Mouse (Mus musculus) midbrain, postnatal 0 days (tissue): ENCODE data around the gene St3gal2. TPM values are rescaled to one million over a fixed set of nuclear protein-coding genes. Genes with fewer than 3 reads are reported as not detected.
"Not testable (repeated sequence)": the region's sequence is repeated elsewhere in the genome, so short reads cannot be mapped to it uniquely, and the experiment has no call there.

Source experiments
- ATAC-seq: fragments of 200-750 bp; cut with Nextera tagmentation; 2 replicates; pipeline ENCODE4 v1.8.0; 2017; ENCODE audit warnings: moderate number of reproducible peaks, mild to moderate bottlenecking, moderate TSS enrichment, moderate library complexity; ENCODE audit not compliant: low FRiP score
- DNase-seq: peaks from one replicate; pipeline ENCODE4 v3.0.0-alpha.2; 2015; ENCODE audit warnings: low spot score
- H3K27ac ChIP-seq: fragments of 300-500 bp; sonication (generic); 2 replicates; pipeline ENCODE4 v1.5.1; 2014; ENCODE audit warnings: low read depth, mild to moderate bottlenecking, low read length, mixed read lengths
- H3K27me3 ChIP-seq: fragments of 300-500 bp; sonication (generic); 2 replicates; pipeline ENCODE4 v1.6.1; 2014; ENCODE audit warnings: low read length, control low read depth, mixed read lengths; ENCODE audit not compliant: insufficient read depth
- H3K36me3 ChIP-seq: fragments of 300-500 bp; sonication (generic); 2 replicates; pipeline ENCODE4 v1.6.1; 2014; ENCODE audit warnings: low read length, control low read depth, mixed read lengths; ENCODE audit not compliant: insufficient read depth
- H3K4me1 ChIP-seq: fragments of 300-500 bp; sonication (generic); 2 replicates; pipeline ENCODE4 v1.6.1; 2014; ENCODE audit warnings: mild to moderate bottlenecking, control low read depth, antibody characterized with exemption, low read length, mixed read lengths; ENCODE audit not compliant: insufficient read depth
- H3K4me2 ChIP-seq: fragments of 300-500 bp; sonication (generic); 2 replicates; pipeline ENCODE4 v1.6.1; 2014; ENCODE audit warnings: low read depth, mild to moderate bottlenecking, low read length, mixed read lengths; ENCODE audit not compliant: poor library complexity, severe bottlenecking
- H3K4me3 ChIP-seq: fragments of 300-500 bp; sonication (generic); 2 replicates; pipeline ENCODE4 v1.5.1; 2014; ENCODE audit warnings: low read depth, mild to moderate bottlenecking, low read length, moderate library complexity
- H3K9ac ChIP-seq: fragments of 300-500 bp; sonication (generic); replicated peaks from 2 replicates; pipeline ENCODE4 v1.6.1; 2014; ENCODE audit warnings: mild to moderate bottlenecking, low read length, moderate library complexity, mixed read lengths; ENCODE audit not compliant: poor library complexity, severe bottlenecking
- H3K9me3 ChIP-seq: fragments of 300-500 bp; sonication (generic); 2 replicates; pipeline ENCODE4 v1.6.1; 2016; ENCODE audit warnings: low read length, control low read depth
- CTCF ChIP-seq: IDR thresholded peaks from 2 replicates; pipeline ENCODE4 v1.5.1; 2016; ENCODE audit warnings: antibody characterized with exemption, mild to moderate bottlenecking
- WGBS: fragments of 180-500 bp; shearing (Covaris S2); extraction: QIAGEN DNeasy Blood & Tissue Kit; methylation state at CpG from one replicate; pipeline ENCODE4 v1.1.7; 2014; 5-methylcytosine and 5-hydroxymethylcytosine counted together
- polyA plus RNA-seq: library from polyadenylated mRNA; unstranded; fragments of >200 nt; fragmentation: Nextera tagmentation; extraction: Ambion mirVana; gene quantifications from 2 replicates; pipeline ENCODE4 v1.2.1, GENCODE M21; 2015
- total RNA-seq: library from RNA; depleted of rRNA; stranded (reverse); fragments of >200 nt; gene quantifications from 2 replicates; pipeline ENCODE4 v1.2.3, GENCODE M21; 2014

Gene St3gal2
- total and polyA plus RNA-seq, 2 experiments from 2014 or later = 21.3 to 45.7 TPM

DNA sequence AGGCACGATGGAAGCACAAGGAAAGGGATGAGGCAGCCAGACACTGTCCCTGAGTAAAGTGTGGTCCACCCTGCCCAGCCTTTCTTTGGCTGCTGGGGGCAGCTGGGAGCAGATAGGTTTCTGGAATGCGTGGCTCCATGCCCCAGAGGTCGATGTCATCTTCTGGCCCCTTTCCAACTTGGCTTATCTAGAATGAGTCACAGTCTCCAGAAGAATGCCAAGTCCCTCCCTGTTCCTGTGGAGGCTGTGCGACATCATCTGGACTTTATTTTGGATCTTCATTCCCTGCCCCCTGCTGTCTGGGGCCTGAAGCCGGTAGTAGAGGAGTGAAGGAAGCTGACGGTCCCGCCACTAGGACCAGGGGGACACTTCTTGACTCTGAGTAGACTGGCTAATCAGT lies 45.9 kb downstream of the St3gal2 start:
- peaks cover 22% of the 10 kb centered on the region for H3K36me3 ChIP-seq
- WGBS = 57% methylated on average over 7 of the region's 7 CpGs

DNA sequence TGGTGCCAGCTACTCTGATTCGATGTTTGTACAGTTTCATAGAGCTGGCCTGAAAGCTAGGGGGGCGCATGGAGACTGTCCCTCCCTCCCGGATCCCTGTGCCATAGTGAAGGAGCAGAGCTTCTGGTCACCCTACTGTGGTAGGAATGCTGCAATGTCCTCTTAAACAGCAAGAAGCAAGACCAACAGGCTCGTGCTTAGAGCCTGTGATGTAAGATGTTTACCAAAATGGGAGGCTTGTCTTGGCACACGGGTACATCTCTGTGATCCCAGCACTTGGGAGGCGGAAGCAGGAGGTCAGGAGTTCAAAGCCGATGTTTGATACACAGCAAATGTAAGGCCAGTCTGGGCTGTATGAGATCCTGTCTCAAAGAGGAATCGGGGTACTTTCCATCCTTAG lies 46.9 kb downstream of the St3gal2 start:
- 90% methylated on average over 8 of the region's 8 CpGs for WGBS
- H3K36me3 ChIP-seq = peaks cover 22% of the 10 kb centered on the region
- no peaks in the 10 kb centered on the region for H3K9me3 ChIP-seq
- no peak for ATAC-seq
- no peak for TF ChIP-seq CTCF
- DNase-seq = no peak
- no peak overlapping the region for H3K4me2 ChIP-seq
- H3K27me3 ChIP-seq = no peaks in the 10 kb centered on the region
- no peak overlapping the region for H3K9ac ChIP-seq
- no peak overlapping the region for H3K4me3 ChIP-seq
- H3K4me1 ChIP-seq = peaks cover 5% of the 10 kb centered on the region; the same call in 1 of the 2 replicates
- H3K27ac ChIP-seq = no peak overlapping the region

More for the DNA sequence above, 45.9 kb downstream of the St3gal2 start:
- no peak overlapping the region for H3K27ac ChIP-seq
- H3K9ac ChIP-seq = no peak overlapping the region
- peak; percentile 76 for DNase-seq
- peaks cover 2% of the 10 kb centered on the region; the same call in 1 of the 2 replicates for H3K4me1 ChIP-seq
- 0 out of 2 replicates have a peak, but pooled peaks have one; percentile 6 for TF ChIP-seq CTCF
- H3K27me3 ChIP-seq = no peaks in the 10 kb centered on the region
- ATAC-seq = no peak
- H3K4me3 ChIP-seq = no peak overlapping the region
- H3K9me3 ChIP-seq = no peaks in the 10 kb centered on the region
- no peak overlapping the region for H3K4me2 ChIP-seq

DNA sequence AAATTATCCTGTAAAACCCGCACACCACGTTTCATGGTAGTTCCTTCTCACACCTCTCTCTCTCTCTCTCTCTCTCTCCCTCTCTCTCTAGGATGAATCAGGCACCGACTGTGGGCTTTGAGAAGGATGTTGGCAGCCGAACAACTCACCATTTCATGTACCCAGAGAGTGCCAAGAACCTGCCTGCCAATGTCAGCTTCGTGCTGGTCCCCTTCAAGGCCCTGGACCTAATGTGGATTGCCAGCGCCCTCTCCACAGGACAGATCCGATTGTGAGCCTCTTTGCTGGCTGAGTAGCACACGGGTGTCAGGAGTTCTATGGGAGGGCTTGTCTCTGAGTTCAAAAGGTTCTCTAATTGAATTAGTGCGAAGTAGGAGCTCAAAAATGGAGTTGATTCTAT lies 47.6 kb downstream of the St3gal2 start:
- Histone ChIP-seq H3K9me3 (no peaks in the 10 kb centered on the region), H3K4me2 (no peak overlapping the region), H3K9ac (no peak overlapping the region), H3K36me3 (peaks cover 17% of the 10 kb centered on the region), H3K4me3 (no peak overlapping the region), H3K4me1 (peaks cover 5% of the 10 kb centered on the region; the same call in 1 of the 2 replicates), H3K27ac (no peak overlapping the region), H3K27me3 (no peaks in the 10 kb centered on the region)
- WGBS = 76% methylated on average over 9 of the region's 9 CpGs
- ATAC-seq (no peak), DNase-seq (no peak)
- no peak for TF ChIP-seq CTCF

DNA sequence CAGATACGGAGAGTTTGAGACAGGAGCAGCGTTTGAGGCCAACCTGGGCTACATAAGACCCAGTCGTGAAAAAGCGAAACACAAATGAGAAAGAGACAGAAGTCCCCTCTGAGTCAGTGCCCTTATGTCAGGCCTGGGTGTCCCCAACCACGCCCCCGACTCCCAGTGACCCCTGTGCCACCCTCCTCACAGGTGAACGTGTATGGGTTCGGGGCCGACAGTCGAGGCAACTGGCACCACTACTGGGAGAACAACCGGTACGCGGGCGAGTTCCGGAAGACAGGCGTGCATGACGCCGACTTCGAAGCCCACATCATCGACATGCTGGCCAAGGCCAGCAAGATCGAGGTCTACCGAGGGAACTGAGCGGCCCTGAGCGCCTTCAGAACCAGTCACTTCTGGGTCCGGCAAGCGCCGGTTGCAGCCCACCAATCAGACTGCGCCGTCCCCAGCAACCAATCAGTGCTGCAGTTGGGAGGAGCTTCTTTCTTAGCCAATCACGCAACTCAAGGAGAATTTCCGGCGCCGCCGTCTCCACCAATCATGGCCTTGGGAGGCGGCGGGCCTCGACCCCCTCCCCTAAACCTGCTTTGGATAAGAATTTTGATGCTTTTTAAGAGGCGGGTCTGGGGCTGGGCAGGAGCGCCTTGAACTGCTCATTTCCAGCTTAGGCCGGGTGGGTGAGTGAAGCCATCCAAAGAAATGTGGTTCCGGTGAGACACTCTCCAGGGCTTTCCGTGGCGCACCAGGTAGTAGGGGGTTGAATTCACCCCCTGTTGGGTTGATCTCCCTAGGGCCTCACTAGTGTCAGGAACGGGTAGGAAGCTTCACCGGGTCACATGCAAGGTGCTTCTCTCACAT lies 50.4 kb downstream of the St3gal2 start:
- 6% methylated on average over 45 of the region's 45 CpGs for WGBS
- H3K4me1 ChIP-seq = peaks cover 5% of the 10 kb centered on the region; the same call in 1 of the 2 replicates
- H3K27me3 ChIP-seq = no peaks in the 10 kb centered on the region
- H3K27ac ChIP-seq = peak overlapping the region; percentile 62
- no peak for TF ChIP-seq CTCF
- peak overlapping the region; percentile 59 for H3K9ac ChIP-seq
- peak; percentile 97 for ATAC-seq
- H3K36me3 ChIP-seq = peaks cover 16% of the 10 kb centered on the region
- DNase-seq = peak; percentile 97
- peak overlapping the region; percentile 34 for H3K4me3 ChIP-seq
- H3K9me3 ChIP-seq = no peaks in the 10 kb centered on the region
- peak overlapping the region; percentile 79 for H3K4me2 ChIP-seq

DNA sequence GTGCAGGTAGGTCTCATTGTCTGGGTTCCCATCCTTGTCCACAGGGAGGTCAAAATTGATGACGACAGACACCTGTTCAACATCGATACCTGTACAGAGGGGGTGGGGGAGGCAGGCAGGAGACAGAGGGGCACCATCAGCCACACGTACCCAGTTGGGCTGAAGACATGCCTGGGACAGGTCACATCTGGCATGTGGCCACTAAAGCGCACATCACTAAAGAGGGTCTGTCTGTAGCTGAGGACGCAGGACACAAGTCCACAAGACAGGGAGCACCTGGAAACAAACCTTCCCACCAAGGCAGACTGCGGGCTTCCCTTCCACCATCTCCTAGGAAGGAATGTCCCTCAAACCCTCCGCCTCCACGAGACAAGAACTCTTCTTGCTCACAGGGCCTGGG lies 56.8 kb downstream of the St3gal2 start:
- not testable (repeated sequence) for ATAC-seq, H3K27me3 ChIP-seq, H3K4me3 ChIP-seq, DNase-seq, H3K4me1 ChIP-seq, H3K9me3 ChIP-seq, H3K27ac ChIP-seq, H3K4me2 ChIP-seq, H3K9ac ChIP-seq
- peaks cover 17% of the 10 kb centered on the region for H3K36me3 ChIP-seq
- 92% methylated on average over 8 of the region's 8 CpGs for WGBS

DNA sequence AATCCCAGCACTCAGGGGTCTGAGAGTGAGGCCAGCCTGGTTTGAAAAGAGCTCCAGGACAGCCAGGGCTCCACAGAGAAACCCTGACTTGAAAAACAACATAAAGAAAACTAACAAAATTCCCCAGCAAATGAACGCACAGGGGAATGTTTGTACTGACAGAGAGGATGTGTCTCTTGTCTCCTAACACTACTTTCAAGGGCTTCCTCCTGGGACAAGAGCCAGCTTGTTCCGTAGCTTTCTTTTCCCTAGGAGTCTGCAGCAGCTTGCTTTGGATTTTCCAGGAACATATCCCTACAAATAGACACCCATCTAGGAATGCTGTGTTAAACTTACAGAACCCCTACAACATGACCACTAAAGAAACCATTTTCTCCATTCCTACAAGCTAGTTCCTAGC lies 58.3 kb downstream of the St3gal2 start:
- H3K4me2 ChIP-seq, H3K9ac ChIP-seq, DNase-seq, H3K4me1 ChIP-seq, ATAC-seq, H3K4me3 ChIP-seq, H3K27me3 ChIP-seq, H3K9me3 ChIP-seq, H3K27ac ChIP-seq: not testable (repeated sequence)
- WGBS = 91% methylated on average over 2 of the region's 2 CpGs
- peaks cover 25% of the 10 kb centered on the region for H3K36me3 ChIP-seq
